Mouse (Mus musculus): ENCODE data around the gene Nhsl2.

DNA sequence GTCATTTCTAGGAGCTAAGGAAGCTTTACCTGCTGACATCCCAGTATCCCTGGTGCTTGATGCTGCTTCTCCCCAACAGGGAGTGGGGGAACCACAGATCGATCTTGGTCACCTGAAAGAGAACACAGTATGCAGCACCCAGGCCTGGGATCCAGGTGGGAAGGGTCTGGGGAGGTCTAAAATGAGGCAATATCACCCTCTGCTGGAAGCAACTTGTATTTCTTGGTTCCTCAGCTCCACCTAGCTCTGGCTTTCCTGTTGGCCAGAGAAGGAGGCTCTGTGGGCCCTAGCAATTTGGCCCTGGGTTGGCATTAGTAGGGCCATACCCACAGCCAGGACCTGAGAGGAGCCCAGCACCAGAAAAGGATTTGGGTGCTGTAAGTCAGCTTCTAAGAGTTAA lies 30.0 kb upstream of the Nhsl2 start:
- TF ChIP-seq CTCF (IDR thresholded peaks at IDR 0.05; ENCODE audit: extremely low read depth, insufficient read depth, low read length) (peak; percentile 30; the same call in 1 of the 2 replicates), POLR2A (IDR thresholded peaks at IDR 0.05; ENCODE audit: extremely low read depth, insufficient read depth, low read length) (no peak)

All from cortical plate, adult 2 months (tissue).